Comparison of ENCODE assay signal across 11 mouse cellular contexts in genomic region chr19:38238213-38238951, GRCm38 (mm10). TPM values are rescaled to one million over a fixed set of nuclear protein-coding genes. Genes with fewer than 3 reads are reported as not detected.
DNase-seq lines count a peak whose midpoint lies in the region; ATAC-seq and TF ChIP-seq lines count a peak whose summit lies in the region.
"Had no signal": no experiment of that assay in that cellular context is flagged by ENCODE, and none has a peak within 500 bp of the region (broad histone marks: within the 10 kb centered on the region; RNA-seq: fewer than 3 reads in every experiment).

No protein-coding gene starts in this region.

- ATAC-seq in hindbrain, embryonic 13.5 days (ENCODE audit: low FRiP score), result peak; percentile 82
- ATAC-seq in midbrain, embryonic 12.5 days (ENCODE audit: low FRiP score, low read depth), result peak; percentile 60
- ATAC-seq in heart, embryonic 11.5 days (replicated peaks; ENCODE audit: insufficient number of reproducible peaks, low FRiP score, low TSS enrichment), result no peak

- H3K27ac ChIP-seq in ES-E14 (ENCODE audit: insufficient read depth, low read depth, low read length, poor library complexity, severe bottlenecking), result 0 out of 2 replicates have a peak overlapping the region, but pooled peaks have one; percentile 28
- H3K27ac ChIP-seq in hindbrain, embryonic 13.5 days, result peak overlapping the region; percentile 74
- H3K27ac ChIP-seq in midbrain, embryonic 12.5 days (replicated peaks), result peak overlapping the region; percentile 25; the same call in 1 of the 2 replicates
- no peak overlapping the region for H3K27ac ChIP-seq in heart, embryonic 11.5 days (ENCODE audit: low read depth, low read length)
- H3K27ac ChIP-seq: liver, embryonic 15.5 days had no signal

- no peaks in the 10 kb centered on the region for H3K27me3 ChIP-seq in hindbrain, embryonic 13.5 days
- H3K27me3 ChIP-seq in midbrain, embryonic 12.5 days, result no peaks in the 10 kb centered on the region
- H3K27me3 ChIP-seq in heart, embryonic 11.5 days (ENCODE audit: control insufficient read depth, insufficient read depth, low read length), result no peaks in the 10 kb centered on the region
- H3K27me3 ChIP-seq: liver, embryonic 15.5 days had no signal

- no peaks in the 10 kb centered on the region for H3K36me3 ChIP-seq in ES-E14 (ENCODE audit: control insufficient read depth, insufficient read depth, low read length, poor library complexity, severe bottlenecking)
- no peaks in the 10 kb centered on the region for H3K36me3 ChIP-seq in hindbrain, embryonic 13.5 days
- no peaks in the 10 kb centered on the region for H3K36me3 ChIP-seq in midbrain, embryonic 12.5 days
- no peaks in the 10 kb centered on the region for H3K36me3 ChIP-seq in heart, embryonic 11.5 days (ENCODE audit: control insufficient read depth, insufficient read depth, low read length)
- H3K36me3 ChIP-seq: liver, embryonic 15.5 days had no signal

- in situ Hi-C loops in ES-E14 (cut with MboI; ENCODE audit: low sequenced_read_pairs in 2 of 2, unreplicated experiment in 2 of 2), result no loop called here

- 54% methylated on average over 12 of the region's 12 CpGs for WGBS in hindbrain, embryonic 13.5 days
- WGBS in midbrain, embryonic 12.5 days, result 61% methylated on average over 12 of the region's 12 CpGs
- 60% methylated on average over 12 of the region's 12 CpGs for WGBS in heart, embryonic 11.5 days (ENCODE audit: insufficient replicate concordance)

- no peak overlapping the region for H3K4me2 ChIP-seq in hindbrain, embryonic 13.5 days
- no peak overlapping the region for H3K4me2 ChIP-seq in midbrain, embryonic 12.5 days (replicated peaks)
- no peak overlapping the region for H3K4me2 ChIP-seq in heart, embryonic 11.5 days
- H3K4me2 ChIP-seq: liver, embryonic 15.5 days had no signal

- H3K9me3 ChIP-seq in ES-E14 (ENCODE audit: control insufficient read depth, insufficient read depth, low read depth, low read length), result no peaks in the 10 kb centered on the region
- no peaks in the 10 kb centered on the region for H3K9me3 ChIP-seq in hindbrain, embryonic 13.5 days
- no peaks in the 10 kb centered on the region for H3K9me3 ChIP-seq in midbrain, embryonic 12.5 days
- H3K9me3 ChIP-seq in heart, embryonic 11.5 days (replicated peaks; ENCODE audit: control insufficient read depth, low read length), result no peaks in the 10 kb centered on the region
- H3K9me3 ChIP-seq: liver, embryonic 15.5 days had no signal

- no peak for DNase-seq in ES-E14 (ENCODE audit: low read depth, low spot score)
- peak; percentile 95 to 97 for DNase-seq in cerebellum, postnatal 25 days
- DNase-seq in kidney, adult 11 months, result no peak
- DNase-seq in adrenal gland, adult (ENCODE audit: inconsistent age in 2 of 2, low spot score in 1 of 2), result no peak
- no peak for DNase-seq in kidney, adult 18-20 months

- H3K4me1 ChIP-seq in ES-E14 (ENCODE audit: control insufficient read depth in 2 of 2, insufficient read depth in 2 of 2, low read length in 2 of 2, poor library complexity in 1 of 2), result peaks cover 2 to 13% of the 10 kb centered on the region in 2 experiments; a peak in 2 of 4 replicates
- H3K4me1 ChIP-seq in hindbrain, embryonic 13.5 days (replicated peaks), result peaks cover 20% of the 10 kb centered on the region
- H3K4me1 ChIP-seq in midbrain, embryonic 12.5 days, result peaks cover 3% of the 10 kb centered on the region; the same call in 1 of the 2 replicates
- no peaks in the 10 kb centered on the region for H3K4me1 ChIP-seq in heart, embryonic 11.5 days (ENCODE audit: control insufficient read depth, insufficient read depth, low read length)
- H3K4me1 ChIP-seq: liver, embryonic 15.5 days had no signal

- H3K9ac ChIP-seq in ES-E14 (ENCODE audit: insufficient read depth, low read depth, low read length, poor library complexity, severe bottlenecking), result peak overlapping the region; percentile 25; the same call in 1 of the 2 replicates
- H3K9ac ChIP-seq in hindbrain, embryonic 13.5 days, result no peak overlapping the region
- no peak overlapping the region for H3K9ac ChIP-seq in midbrain, embryonic 12.5 days (replicated peaks)
- no peak overlapping the region for H3K9ac ChIP-seq in heart, embryonic 11.5 days (ENCODE audit: low read depth, low read length)
- H3K9ac ChIP-seq: liver, embryonic 15.5 days had no signal

- peak overlapping the region in 1 of 2 experiments; percentile 70; a peak in 2 of 4 replicates for H3K4me3 ChIP-seq in ES-E14 (ENCODE audit: insufficient read depth in 1 of 2, low read depth in 1 of 2, low read length in 2 of 2, poor library complexity in 1 of 2, severe bottlenecking in 1 of 2)
- no peak overlapping the region for H3K4me3 ChIP-seq in hindbrain, embryonic 13.5 days
- no peak overlapping the region for H3K4me3 ChIP-seq in midbrain, embryonic 12.5 days
- H3K4me3 ChIP-seq in heart, embryonic 11.5 days (ENCODE audit: low read depth, low read length), result no peak overlapping the region
- H3K4me3 ChIP-seq: erythroblast, embryonic 14.5 days; liver, embryonic 15.5 days had no signal

TF ChIP-seq in ES-E14, 5 proteins besides CTCF, POLR2A, EP300 and RAD21:
- no peak for TF ChIP-seq MAFK (IDR thresholded peaks at IDR 0.05; ENCODE audit: insufficient read depth, low read depth, low read length)
- no peak for TF ChIP-seq CHD2 (IDR thresholded peaks at IDR 0.05; ENCODE audit: low read depth, low read length)
- TF ChIP-seq ZNF384 (IDR thresholded peaks at IDR 0.05; ENCODE audit: low read depth, low read length), result no peak
- TF ChIP-seq HCFC1 (IDR thresholded peaks at IDR 0.05; ENCODE audit: borderline replicate concordance, insufficient read depth, low read length), result no peak
- no peak for TF ChIP-seq ZC3H11A (IDR thresholded peaks at IDR 0.05; ENCODE audit: borderline replicate concordance, low read depth, low read length)

RNA-seq across cellular contexts. Expression of gene Fra10ac1, which starts 14.4 kb away (rescaled TPM):
- 12.2 and 14.8 TPM in 2 replicates for total RNA-seq in ES-E14 (2012; rRNA removed)
- polyA plus RNA-seq in hindbrain, embryonic 13.5 days (2015; fragmentation: Nextera tagmentation; extraction: Ambion mirVana), result 49.1 and 49.6 TPM in 2 replicates
- polyA plus RNA-seq in midbrain, embryonic 12.5 days (2016; fragmentation: Nextera tagmentation; extraction: Ambion mirVana), result 51.5 and 53.0 TPM in 2 replicates
- 27.6 and 32.1 TPM in 2 replicates for polyA plus RNA-seq in heart, embryonic 11.5 days (2014; fragmentation: Nextera tagmentation; extraction: Ambion mirVana)

RNA-seq across cellular contexts. Expression of gene Lgi1, which starts 26.0 kb away (rescaled TPM):
- 0.18 and 0.53 TPM in 2 replicates for total RNA-seq in ES-E14 (2012; rRNA removed)
- polyA plus RNA-seq in hindbrain, embryonic 13.5 days (2015; fragmentation: Nextera tagmentation; extraction: Ambion mirVana), result 13.1 and 14.0 TPM in 2 replicates
- polyA plus RNA-seq in midbrain, embryonic 12.5 days (2016; fragmentation: Nextera tagmentation; extraction: Ambion mirVana), result 3.6 and 4.1 TPM in 2 replicates
- polyA plus RNA-seq in heart, embryonic 11.5 days (2014; fragmentation: Nextera tagmentation; extraction: Ambion mirVana), result 0.31 and 0.84 TPM in 2 replicates
- total RNA-seq: MEL had no signal
- polyA plus RNA-seq: erythroblast, embryonic 14.5 days had no signal

Comparison
In these comparisons a context has a peak if more than half of its experiments do, and no peak if none do; other contexts are left out.
1. DNase-seq: peak in cerebellum, postnatal 25 days (2 of 2); none in ES-E14 (single experiment), kidney, adult 11 months (single experiment), adrenal gland, adult (0 of 2) and kidney, adult 18-20 months (single experiment).